Mouse (Mus musculus): ENCODE measurements at regions not wholly inside any gene's neighbourhood (a gene's known extent, or its start where the extent isn't known, plus 50 kb on each side); places are given as distances from the start of the nearest gene placed in this dataset.

DNA sequence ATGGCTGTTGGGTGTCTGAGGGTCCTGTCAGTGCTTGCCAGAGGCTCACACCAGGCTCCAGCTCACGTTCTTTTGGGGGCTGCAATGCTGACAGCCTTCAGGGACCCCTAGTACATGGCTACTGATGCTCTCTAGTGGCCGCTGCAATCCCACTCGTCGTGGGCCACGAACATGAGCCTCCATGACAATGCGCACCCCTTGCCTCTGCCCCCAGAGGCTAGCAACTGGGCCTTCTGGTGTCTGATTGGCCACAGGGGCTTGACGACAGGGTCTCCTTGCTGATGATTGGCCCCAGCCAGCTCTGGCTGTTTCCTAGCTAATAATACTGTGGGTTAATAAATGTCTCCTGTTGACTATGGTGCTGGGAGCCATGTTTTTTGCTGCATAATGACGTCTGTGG lies 61.1 kb downstream of the Rtl1 start:
- Histone ChIP-seq H3K27me3 (ENCODE audit: control insufficient read depth, insufficient read depth, low read length) (no peaks in the 10 kb centered on the region), H3K9me3 (replicated peaks; ENCODE audit: control insufficient read depth, low read length) (peaks cover 16% of the 10 kb centered on the region), H3K36me3 (replicated peaks; ENCODE audit: control insufficient read depth, insufficient read depth, low read depth, low read length) (no peaks in the 10 kb centered on the region), H3K4me3 (ENCODE audit: low read depth, low read length) (no peak overlapping the region), H3K9ac (replicated peaks; ENCODE audit: low read length) (no peak overlapping the region), H3K4me1 (ENCODE audit: control insufficient read depth, insufficient read depth, low read length) (no peaks in the 10 kb centered on the region), H3K4me2 (ENCODE audit: low read depth, low read length) (no peak overlapping the region), H3K27ac (replicated peaks; ENCODE audit: low read depth, low read length) (0 out of 2 replicates have a peak overlapping the region, but pooled peaks have one; percentile 31)
- no peak for DNase-seq (ENCODE audit: low spot score)
- WGBS: 78% methylated on average over 8 of the region's 8 CpGs
- ATAC-seq (replicated peaks; ENCODE audit: insufficient number of reproducible peaks, low FRiP score, low TSS enrichment, low read depth): no peak

DNA sequence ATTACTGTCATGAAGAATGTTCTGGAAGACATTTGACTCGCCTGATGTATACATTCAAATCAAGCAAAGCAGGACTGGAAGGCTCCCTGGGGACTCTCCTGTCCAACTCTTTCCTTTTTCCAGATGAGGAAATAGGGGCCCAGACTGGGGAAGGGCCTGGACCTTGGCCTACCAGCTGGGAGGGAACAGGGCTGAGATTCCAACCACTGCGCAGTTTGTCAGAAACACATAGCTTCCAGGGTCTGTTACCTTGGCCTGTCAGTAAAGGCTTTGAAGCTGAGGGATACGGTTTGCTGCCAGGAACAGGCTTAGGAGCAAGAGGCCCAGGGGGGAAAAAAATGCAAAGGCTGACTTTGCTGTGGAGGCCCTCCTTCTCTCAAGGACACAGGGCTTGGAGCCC lies 61.5 kb downstream of the Rtl1 start:
- H3K27me3 ChIP-seq (ENCODE audit: control insufficient read depth, insufficient read depth, low read length): no peaks in the 10 kb centered on the region
- H3K4me3 ChIP-seq (ENCODE audit: low read depth, low read length): no peak overlapping the region
- peaks cover 16% of the 10 kb centered on the region for H3K9me3 ChIP-seq (replicated peaks; ENCODE audit: control insufficient read depth, low read length)
- no peak overlapping the region for H3K4me2 ChIP-seq (ENCODE audit: low read depth, low read length)
- H3K27ac ChIP-seq (replicated peaks; ENCODE audit: low read depth, low read length): 0 out of 2 replicates have a peak overlapping the region, but pooled peaks have one; percentile 31
- WGBS: 57% methylated on average over 3 of the region's 3 CpGs
- no peaks in the 10 kb centered on the region for H3K4me1 ChIP-seq (ENCODE audit: control insufficient read depth, insufficient read depth, low read length)
- no peaks in the 10 kb centered on the region for H3K36me3 ChIP-seq (replicated peaks; ENCODE audit: control insufficient read depth, insufficient read depth, low read depth, low read length)
- ATAC-seq (replicated peaks; ENCODE audit: insufficient number of reproducible peaks, low FRiP score, low TSS enrichment, low read depth) (no peak), DNase-seq (ENCODE audit: low spot score) (peak; percentile 60)
- H3K9ac ChIP-seq (replicated peaks; ENCODE audit: low read length): no peak overlapping the region

DNA sequence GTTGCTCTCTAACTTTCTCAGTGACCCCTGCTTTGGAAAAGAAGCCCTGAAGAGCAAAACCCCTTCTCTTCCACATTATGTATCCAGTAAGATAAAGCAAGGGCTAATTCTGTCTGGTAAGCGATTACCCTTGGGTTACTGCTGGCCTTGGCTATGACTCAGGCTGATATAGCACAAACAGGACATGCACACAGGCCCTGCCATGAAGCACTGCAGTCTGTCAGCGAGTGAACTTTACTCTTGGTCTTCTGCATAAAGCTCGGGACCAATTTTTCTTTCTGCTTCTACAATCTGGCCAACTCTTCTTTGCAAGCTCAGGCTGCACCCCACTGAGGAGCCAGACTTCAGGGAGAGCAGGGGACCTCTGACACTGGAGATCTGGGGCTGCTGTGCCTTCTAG lies 63.6 kb downstream of the Rtl1 start:
- ATAC-seq (replicated peaks; ENCODE audit: insufficient number of reproducible peaks, low FRiP score, low TSS enrichment, low read depth): no peak
- H3K27ac ChIP-seq (replicated peaks; ENCODE audit: low read depth, low read length): no peak overlapping the region
- no peak for DNase-seq (ENCODE audit: low spot score)
- no peaks in the 10 kb centered on the region for H3K36me3 ChIP-seq (replicated peaks; ENCODE audit: control insufficient read depth, insufficient read depth, low read depth, low read length)
- 90% methylated on average over 3 of the region's 3 CpGs for WGBS
- no peaks in the 10 kb centered on the region for H3K4me1 ChIP-seq (ENCODE audit: control insufficient read depth, insufficient read depth, low read length)
- no peak overlapping the region for H3K4me2 ChIP-seq (ENCODE audit: low read depth, low read length)
- no peak overlapping the region for H3K9ac ChIP-seq (replicated peaks; ENCODE audit: low read length)
- peaks cover 12% of the 10 kb centered on the region for H3K9me3 ChIP-seq (replicated peaks; ENCODE audit: control insufficient read depth, low read length)
- no peaks in the 10 kb centered on the region for H3K27me3 ChIP-seq (ENCODE audit: control insufficient read depth, insufficient read depth, low read length)
- no peak overlapping the region for H3K4me3 ChIP-seq (ENCODE audit: low read depth, low read length)

DNA sequence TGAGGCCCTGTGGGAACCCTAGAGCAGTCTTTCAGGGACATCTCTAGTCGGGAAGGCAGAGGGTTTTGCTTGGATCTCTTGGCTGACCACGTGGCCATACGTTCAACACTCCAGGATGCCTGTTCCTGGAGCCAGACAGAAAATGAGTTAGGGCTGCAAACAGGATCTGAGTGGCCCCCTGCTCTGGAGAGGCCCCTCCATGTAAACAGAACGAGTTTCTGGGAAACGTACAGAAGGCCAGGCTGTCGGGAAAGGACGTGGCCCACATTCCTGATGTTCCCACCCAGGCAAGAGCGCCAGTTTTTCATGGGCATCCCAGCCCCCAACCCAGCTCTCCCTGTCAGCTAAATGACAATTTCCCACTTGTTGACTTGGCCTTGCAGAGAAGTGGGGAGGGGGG lies 67.7 kb downstream of the Rtl1 start:
- peaks cover 3% of the 10 kb centered on the region; the same call in 1 of the 2 replicates for H3K9me3 ChIP-seq (replicated peaks; ENCODE audit: control insufficient read depth, low read length)
- ATAC-seq (replicated peaks; ENCODE audit: insufficient number of reproducible peaks, low FRiP score, low TSS enrichment, low read depth): no peak
- H3K27ac ChIP-seq (replicated peaks; ENCODE audit: low read depth, low read length): no peak overlapping the region
- WGBS: 48% methylated on average over 8 of the region's 8 CpGs
- H3K4me1 ChIP-seq (ENCODE audit: control insufficient read depth, insufficient read depth, low read length): no peaks in the 10 kb centered on the region
- no peak overlapping the region for H3K4me2 ChIP-seq (ENCODE audit: low read depth, low read length)
- no peaks in the 10 kb centered on the region for H3K36me3 ChIP-seq (replicated peaks; ENCODE audit: control insufficient read depth, insufficient read depth, low read depth, low read length)
- no peaks in the 10 kb centered on the region for H3K27me3 ChIP-seq (ENCODE audit: control insufficient read depth, insufficient read depth, low read length)
- no peak overlapping the region for H3K4me3 ChIP-seq (ENCODE audit: low read depth, low read length)
- H3K9ac ChIP-seq (replicated peaks; ENCODE audit: low read length): no peak overlapping the region
- DNase-seq (ENCODE audit: low spot score): no peak

DNA sequence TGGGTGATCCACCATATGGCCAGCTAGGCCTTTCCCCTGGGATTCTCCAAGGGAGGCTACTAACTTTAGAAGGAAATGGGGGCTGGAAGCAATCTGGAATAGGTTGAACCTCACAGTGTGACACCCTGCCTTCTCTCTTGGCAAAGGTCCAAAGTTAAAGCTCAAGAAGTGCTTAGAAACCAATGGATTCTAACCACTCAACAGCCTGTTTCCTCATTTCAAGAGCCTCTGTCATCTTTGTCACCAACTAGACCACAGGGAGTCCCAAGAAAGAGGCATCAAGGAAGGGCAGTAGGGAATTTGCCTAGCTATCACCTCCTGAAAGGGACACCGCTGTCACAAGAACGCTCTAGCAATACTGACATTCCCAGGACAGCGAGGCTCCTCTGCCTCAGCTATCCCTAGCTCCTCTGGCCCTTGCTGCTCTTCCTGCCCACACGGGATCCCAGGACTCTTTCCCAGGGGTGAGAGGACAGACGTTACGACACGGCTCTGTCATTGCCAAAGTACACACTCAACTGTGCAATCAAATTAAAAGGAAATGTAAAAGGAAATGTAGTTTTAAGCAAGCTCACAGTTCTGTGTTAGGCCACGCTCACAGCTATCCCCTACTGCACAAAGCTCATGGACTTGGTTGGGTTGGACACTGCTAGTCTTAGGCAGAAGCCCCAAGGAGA lies 68.6 kb downstream of the Rtl1 start:
- H3K27ac ChIP-seq (replicated peaks; ENCODE audit: low read depth, low read length): no peak overlapping the region
- H3K4me1 ChIP-seq (ENCODE audit: control insufficient read depth, insufficient read depth, low read length): no peaks in the 10 kb centered on the region

DNA sequence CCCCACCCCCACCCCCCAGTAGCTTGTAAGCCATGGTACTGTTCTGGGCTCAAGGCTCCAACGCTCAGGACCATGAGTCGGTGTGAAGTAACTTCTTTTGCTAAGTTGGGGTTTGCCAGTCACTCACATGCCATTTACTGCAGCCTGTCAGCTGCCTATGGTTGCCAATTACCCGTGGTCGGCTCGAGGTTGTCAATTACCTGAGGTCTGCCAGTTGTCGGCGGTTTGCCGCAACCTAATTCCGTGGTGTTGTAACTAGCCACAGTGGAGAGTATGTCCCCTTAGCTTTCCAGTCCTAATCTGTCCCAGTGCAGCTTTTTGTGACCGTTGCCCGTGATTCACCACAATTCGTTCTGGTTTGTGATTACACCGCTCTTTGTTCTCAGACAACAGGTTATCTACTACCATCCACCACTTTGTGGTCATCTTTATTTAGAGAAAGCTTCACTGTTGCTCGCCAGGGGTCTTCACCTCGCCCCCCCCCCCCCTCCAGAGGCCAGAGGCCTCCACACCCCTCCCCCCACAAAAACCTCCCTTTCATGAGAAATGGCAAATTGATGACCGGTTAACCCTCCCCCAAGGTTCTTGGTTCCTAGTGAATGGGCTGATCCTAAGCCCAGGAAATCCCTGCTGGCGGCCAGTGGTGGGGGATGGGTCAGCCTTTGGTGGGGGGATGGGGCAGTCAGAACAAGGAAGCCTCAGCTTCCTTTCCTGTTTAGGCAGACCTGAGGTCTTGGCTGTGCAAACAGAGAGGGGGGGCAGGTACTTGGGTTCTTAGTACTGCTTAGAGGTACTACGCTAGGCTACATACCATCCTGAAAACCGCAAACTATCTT lies 69.7 kb downstream of the Rtl1 start:
- DNase-seq (ENCODE audit: low spot score) (no peak), ATAC-seq (replicated peaks; ENCODE audit: insufficient number of reproducible peaks, low FRiP score, low TSS enrichment, low read depth) (no peak)
- Histone ChIP-seq H3K4me2 (ENCODE audit: low read depth, low read length) (no peak overlapping the region), H3K4me3 (ENCODE audit: low read depth, low read length) (no peak overlapping the region), H3K36me3 (replicated peaks; ENCODE audit: control insufficient read depth, insufficient read depth, low read depth, low read length) (no peaks in the 10 kb centered on the region), H3K9me3 (replicated peaks; ENCODE audit: control insufficient read depth, low read length) (peaks cover 5% of the 10 kb centered on the region; the same call in 1 of the 2 replicates), H3K4me1 (ENCODE audit: control insufficient read depth, insufficient read depth, low read length) (no peaks in the 10 kb centered on the region), H3K9ac (replicated peaks; ENCODE audit: low read length) (no peak overlapping the region), H3K27ac (replicated peaks; ENCODE audit: low read depth, low read length) (no peak overlapping the region), H3K27me3 (ENCODE audit: control insufficient read depth, insufficient read depth, low read length) (no peaks in the 10 kb centered on the region)
- 58% methylated on average over 18 of the region's 19 CpGs for WGBS

More for the DNA sequence above, 68.6 kb downstream of the Rtl1 start:
- H3K27me3 ChIP-seq (ENCODE audit: control insufficient read depth, insufficient read depth, low read length): no peaks in the 10 kb centered on the region
- DNase-seq (ENCODE audit: low spot score) (no peak), ATAC-seq (replicated peaks; ENCODE audit: insufficient number of reproducible peaks, low FRiP score, low TSS enrichment, low read depth) (no peak)
- WGBS: 87% methylated on average over 8 of the region's 8 CpGs
- H3K9ac ChIP-seq (replicated peaks; ENCODE audit: low read length): no peak overlapping the region
- no peak overlapping the region for H3K4me3 ChIP-seq (ENCODE audit: low read depth, low read length)
- no peak overlapping the region for H3K4me2 ChIP-seq (ENCODE audit: low read depth, low read length)
- H3K36me3 ChIP-seq (replicated peaks; ENCODE audit: control insufficient read depth, insufficient read depth, low read depth, low read length): no peaks in the 10 kb centered on the region
- peaks cover 5% of the 10 kb centered on the region; the same call in 1 of the 2 replicates for H3K9me3 ChIP-seq (replicated peaks; ENCODE audit: control insufficient read depth, low read length)

DNA sequence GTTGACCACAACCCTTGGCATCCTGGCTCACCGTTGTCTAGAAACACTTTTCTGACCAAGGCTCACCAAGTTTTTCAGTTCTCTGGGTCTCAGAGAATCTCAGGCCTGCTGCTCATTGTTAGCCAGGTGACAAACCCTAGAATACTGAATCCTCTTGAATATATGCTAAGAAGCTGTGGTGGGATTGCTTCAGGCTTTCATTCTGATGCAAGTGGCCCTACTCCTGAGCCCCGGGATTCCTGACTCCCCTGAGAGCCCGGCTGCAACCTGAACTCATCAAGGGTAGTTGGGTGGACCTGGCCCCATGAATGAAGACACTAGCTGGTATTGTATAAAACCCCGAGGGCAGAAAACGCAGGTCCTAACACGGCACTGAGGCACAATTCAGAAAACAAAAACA lies 70.6 kb downstream of the Rtl1 start:
- DNase-seq (ENCODE audit: low spot score) (no peak), ATAC-seq (replicated peaks; ENCODE audit: insufficient number of reproducible peaks, low FRiP score, low TSS enrichment, low read depth) (no peak)
- H3K4me3 ChIP-seq (ENCODE audit: low read depth, low read length): no peak overlapping the region
- no peaks in the 10 kb centered on the region for H3K4me1 ChIP-seq (ENCODE audit: control insufficient read depth, insufficient read depth, low read length)
- peaks cover 5% of the 10 kb centered on the region; the same call in 1 of the 2 replicates for H3K9me3 ChIP-seq (replicated peaks; ENCODE audit: control insufficient read depth, low read length)
- H3K36me3 ChIP-seq (replicated peaks; ENCODE audit: control insufficient read depth, insufficient read depth, low read depth, low read length): no peaks in the 10 kb centered on the region
- H3K27ac ChIP-seq (replicated peaks; ENCODE audit: low read depth, low read length): no peak overlapping the region
- WGBS: 55% methylated on average over 6 of the region's 6 CpGs
- H3K27me3 ChIP-seq (ENCODE audit: control insufficient read depth, insufficient read depth, low read length): no peaks in the 10 kb centered on the region
- H3K4me2 ChIP-seq (ENCODE audit: low read depth, low read length): no peak overlapping the region
- H3K9ac ChIP-seq (replicated peaks; ENCODE audit: low read length): no peak overlapping the region

DNA sequence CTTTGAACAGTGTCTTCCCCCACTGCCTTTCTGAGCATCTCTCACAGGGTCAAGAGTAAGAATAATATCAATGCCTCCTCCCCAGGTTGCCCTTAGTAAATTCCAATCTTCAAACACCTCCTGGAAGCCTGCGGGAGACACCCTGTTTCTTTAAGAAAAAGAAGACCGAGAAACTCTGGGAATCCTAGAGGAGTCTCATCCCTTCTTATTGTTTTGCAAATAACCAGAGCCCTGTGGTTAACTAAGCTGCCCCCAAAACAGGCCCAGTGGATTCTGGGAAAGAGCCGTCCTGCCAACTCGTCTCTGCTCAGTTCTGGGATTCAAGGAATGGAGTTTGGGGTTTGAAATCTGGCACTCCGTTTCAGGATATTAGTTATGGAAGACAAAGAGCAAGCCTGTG lies 71.2 kb downstream of the Rtl1 start:
- DNase-seq (ENCODE audit: low spot score): no peak
- no peak overlapping the region for H3K4me2 ChIP-seq (ENCODE audit: low read depth, low read length)
- H3K4me3 ChIP-seq (ENCODE audit: low read depth, low read length): no peak overlapping the region
- H3K27ac ChIP-seq (replicated peaks; ENCODE audit: low read depth, low read length): no peak overlapping the region
- WGBS: 57% methylated on average over 5 of the region's 5 CpGs
- H3K9ac ChIP-seq (replicated peaks; ENCODE audit: low read length): no peak overlapping the region
- H3K4me1 ChIP-seq (ENCODE audit: control insufficient read depth, insufficient read depth, low read length): no peaks in the 10 kb centered on the region
- no peak for ATAC-seq (replicated peaks; ENCODE audit: insufficient number of reproducible peaks, low FRiP score, low TSS enrichment, low read depth)
- H3K9me3 ChIP-seq (replicated peaks; ENCODE audit: control insufficient read depth, low read length): peaks cover 5% of the 10 kb centered on the region; the same call in 1 of the 2 replicates
- H3K27me3 ChIP-seq (ENCODE audit: control insufficient read depth, insufficient read depth, low read length): no peaks in the 10 kb centered on the region
- H3K36me3 ChIP-seq (replicated peaks; ENCODE audit: control insufficient read depth, insufficient read depth, low read depth, low read length): no peaks in the 10 kb centered on the region

Measured in embryonic facial prominence, embryonic 11.5 days (tissue).